Mouse (Mus musculus) cerebellum, adult 9-10 months (tissue): ENCODE data around the gene Camk1d.
"Not testable (repeated sequence)": the region's sequence is repeated elsewhere in the genome, so short reads cannot be mapped to it uniquely, and the experiment has no call there.

Source experiments
- DNase-seq: peaks from one replicate; pipeline ENCODE4 v3.0.0; 2022

Camk1d gene

DNA sequence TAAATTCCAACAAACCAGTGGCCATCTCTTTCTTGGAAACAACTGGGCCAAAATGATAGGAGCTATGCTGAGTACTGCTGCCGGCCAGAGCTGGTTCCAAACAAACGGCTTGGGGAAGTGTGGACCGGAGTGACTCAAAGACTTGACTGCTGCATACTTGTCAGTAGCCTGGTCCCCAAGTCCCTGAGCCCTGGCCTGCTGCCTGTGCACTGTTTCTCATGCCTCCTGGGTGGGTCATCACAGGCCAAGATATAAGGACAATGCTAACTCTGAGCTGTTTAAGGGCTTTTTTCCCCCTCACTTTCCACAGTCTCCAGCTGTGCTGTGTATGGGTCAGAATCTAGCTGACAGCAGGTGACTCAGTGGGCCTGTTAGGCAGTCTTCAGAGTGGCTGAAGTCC, 409.2 kb downstream of the Camk1d start:
- no peak for DNase-seq

DNA sequence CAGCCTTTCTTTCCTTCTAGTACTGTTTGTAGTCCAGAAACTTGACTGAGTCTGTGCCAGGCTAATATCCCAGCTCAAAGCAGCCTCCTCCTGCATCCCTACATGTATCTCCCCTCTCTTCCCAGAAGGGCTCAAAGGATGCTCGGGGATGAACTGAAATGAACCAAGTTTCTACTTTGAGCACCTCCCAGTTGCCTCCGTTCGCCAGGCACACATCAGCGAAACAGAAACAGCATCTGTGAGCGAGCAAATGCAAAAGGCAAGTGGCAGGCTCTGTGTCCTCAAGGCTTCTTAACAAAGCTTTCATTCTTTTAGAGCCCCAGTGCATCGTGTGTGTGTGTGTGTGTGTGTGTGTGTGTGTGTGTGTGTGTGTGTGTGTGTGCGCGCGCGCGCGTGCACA, 409.9 kb downstream of the Camk1d start:
- DNase-seq: no peak

DNA sequence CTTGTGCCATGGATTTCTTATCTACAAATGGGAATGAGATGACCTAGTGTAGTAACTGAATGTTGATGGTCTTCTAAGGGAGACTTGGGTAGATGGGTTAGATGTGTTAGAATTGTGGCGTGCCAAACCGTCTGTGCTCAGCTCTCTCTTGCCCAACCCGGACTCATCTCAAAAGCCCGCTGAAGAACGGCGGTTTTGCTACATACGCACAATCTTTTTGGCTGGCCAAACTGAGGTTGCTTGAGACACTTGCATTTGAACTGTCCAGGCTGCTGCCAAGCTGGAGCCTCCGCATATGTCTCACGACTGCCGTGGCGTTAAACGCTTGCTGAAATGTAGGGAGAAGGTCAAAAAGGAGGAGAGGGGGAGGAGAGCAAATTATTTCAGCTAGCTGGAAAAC, 413.0 kb downstream of the Camk1d start:
- no peak for DNase-seq

DNA sequence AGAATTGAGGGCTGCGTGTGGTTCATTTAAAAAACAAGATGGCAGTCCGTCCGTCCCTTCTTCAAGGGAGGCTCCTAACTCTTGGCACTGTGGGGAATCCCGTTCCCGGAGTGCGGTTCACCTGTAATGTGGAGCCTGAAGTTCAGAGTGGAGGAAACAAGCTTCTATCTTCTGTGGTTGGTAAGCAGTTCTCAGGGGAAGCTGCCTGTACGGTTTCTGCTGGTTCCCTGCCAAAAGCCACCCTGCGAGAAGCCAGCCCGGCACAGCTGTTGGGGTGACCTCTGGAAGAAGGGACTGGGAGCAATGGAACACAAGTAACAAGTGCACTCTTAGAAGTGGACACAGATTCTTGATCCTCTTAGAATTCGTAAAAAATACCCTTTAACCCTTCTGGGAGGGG, 416.2 kb downstream of the Camk1d start:
- DNase-seq: no peak

DNA sequence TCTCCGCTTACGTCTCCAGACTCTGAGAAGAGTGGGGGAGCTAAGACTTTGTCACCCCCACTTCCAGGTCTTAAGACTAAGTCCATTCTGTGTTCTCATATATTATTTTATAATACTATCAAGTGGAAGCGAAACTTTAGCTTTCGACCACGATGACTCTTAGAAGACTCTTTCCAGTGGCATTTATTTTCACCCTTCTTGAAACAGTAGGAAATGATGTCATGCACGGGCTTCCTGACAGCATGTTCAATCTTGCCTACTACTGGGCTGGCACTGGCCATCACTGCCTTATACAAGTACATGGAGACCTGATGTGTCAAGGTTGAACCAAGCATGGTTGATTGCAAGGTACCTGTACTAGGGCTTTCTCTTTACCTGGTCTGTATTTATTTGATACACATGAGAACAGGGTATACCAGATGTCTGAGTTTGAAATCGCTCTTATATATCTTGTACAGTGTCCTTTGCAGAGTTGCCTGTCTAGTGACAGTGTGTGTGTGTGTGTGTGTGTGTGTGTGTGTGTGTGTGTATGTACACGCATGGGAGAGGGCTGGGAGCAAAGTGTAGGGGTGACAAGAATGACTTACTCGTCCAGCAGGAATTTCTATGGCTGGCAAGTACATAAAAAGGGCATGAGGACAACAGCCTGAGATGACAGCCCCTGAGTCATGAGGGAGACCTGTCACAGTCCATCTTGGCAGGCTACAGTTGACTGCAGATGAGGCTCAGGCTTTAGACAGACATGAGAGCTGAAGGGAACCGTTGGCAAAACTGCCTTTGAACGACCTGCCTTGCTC, 417.4 kb downstream of the Camk1d start:
- no peak for DNase-seq

DNA sequence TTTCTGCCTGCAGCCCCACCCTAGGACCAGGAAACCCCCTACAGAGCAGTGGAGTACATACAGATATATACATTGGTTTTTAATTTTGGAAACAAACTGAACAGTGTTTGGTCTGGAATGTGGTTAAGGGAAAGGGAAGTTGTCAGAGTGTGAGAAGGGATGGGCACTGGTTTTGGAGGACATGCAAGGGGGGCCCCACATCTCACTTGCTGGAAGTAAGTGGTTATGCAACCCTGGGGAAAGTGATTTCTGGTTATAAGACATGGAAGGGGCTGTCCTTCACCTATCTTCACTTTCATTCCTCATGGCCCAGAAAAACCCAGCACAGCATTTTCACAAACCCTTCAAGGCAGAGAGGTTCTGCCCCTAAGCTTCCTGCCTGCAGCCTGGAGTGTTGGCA, 419.2 kb downstream of the Camk1d start:
- DNase-seq: no peak

DNA sequence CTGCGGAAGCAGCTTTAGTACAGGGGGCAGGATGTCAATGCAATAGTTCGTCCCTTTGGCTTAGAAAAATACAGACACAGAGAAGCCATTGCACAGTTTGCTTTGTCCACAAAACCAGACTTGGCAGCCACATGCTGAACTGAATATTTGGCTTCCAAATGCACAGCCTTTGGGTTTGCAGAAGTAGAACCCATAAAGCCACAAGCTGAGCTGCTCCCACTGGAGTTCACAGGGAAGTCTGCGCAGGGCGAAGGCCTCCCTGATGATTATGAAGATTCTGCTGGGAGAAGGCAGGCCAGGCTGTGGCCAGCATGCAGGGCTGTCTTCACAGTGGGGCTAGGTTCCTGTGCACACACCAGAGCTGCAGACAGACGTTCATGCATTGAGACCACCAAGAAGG, 419.9 kb downstream of the Camk1d start:
- no peak for DNase-seq

DNA sequence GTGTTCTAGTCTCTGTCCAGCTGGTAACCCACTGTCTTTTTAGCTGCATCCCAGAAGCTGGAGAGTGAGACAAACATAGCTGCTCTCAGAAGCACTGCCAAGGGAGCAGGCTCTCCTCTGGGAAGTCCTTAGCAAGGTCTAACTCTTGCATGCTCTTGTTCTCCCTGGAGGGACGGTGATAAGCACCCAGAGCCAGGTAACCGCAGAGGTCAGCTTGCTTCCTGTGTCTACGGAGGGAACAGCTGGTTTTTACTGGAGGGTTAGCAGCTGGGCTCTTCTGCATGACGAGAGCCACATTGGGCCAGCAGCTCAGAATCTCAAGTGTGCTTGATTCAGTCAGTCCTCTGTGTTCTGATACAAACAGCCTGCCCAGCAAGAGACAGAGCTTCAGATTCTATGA, 425.7 kb downstream of the Camk1d start:
- DNase-seq: no peak

DNA sequence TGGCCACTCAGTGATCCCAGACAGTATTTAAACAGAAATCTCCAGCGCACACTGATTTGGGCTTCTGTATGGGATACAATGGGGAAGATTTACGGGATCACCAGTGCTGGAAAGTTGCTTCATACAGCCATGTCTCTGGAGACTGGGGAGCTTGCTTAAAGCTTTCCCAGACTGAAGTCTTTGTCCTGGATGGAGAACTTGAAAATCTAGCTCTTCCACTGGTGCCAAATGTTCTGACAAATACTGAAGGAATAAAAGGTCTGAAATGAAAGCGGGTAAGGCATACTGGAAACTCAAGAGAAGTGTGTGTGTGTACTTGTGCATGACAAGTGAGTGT, 427.3 kb downstream of the Camk1d start:
- DNase-seq: no peak

DNA sequence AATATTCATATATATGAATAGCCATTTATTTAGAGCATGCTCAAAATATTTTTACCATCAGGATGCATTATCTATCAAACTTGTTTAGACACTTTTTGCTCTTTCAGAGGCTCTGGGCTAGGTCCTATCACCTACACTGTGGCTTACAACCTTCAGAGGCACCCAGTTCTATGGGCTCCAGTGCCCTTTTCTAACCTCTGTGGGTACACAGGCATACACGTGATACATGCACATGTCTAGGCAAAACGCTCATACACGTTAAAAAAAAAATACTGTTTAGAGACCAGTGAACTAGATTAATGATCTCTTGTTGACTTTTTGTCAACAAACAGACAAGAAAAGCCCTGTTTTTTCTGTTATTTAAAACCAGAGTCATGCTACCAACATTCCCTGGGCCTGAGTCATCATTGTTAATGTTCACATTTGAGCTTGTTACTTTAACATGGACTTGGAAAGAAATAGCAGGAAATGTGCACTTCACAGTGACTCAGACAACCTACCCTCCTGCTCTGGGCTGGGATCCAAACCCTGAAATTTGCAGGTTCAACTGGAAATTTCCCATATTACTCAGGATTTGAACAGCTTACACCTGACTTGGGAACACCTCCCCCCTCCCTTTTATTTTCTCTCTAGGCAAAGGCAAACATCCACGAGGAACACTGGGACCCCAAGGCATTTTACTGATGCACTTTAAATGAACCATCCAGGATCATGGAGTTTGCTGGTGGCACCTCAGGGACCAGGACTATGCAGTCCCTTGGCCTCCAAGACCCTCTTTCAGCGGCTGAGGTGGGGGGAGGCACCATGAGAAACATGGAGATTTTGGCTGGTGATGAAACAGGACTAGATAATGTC, 427.9 kb downstream of the Camk1d start:
- no peak for DNase-seq

DNA sequence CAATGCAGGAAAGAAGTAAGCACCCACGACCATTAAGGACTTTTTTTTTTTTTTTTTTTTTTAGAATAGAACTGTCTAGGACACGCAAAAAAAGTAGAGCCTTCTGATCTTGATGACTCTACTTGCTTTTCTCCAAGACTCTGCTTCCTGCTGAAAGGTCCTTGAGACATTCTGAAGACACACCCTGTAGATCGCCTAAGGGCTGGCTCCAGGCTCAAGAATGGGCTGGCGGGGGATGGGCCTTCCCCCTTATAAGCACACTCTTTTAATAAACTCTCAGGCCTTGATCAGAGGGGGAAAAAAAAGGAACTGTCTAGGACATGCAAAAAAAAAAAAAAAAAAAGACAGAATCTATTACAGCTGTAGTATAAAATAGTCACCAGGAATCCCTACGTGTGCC, 430.0 kb downstream of the Camk1d start:
- no peak for DNase-seq

DNA sequence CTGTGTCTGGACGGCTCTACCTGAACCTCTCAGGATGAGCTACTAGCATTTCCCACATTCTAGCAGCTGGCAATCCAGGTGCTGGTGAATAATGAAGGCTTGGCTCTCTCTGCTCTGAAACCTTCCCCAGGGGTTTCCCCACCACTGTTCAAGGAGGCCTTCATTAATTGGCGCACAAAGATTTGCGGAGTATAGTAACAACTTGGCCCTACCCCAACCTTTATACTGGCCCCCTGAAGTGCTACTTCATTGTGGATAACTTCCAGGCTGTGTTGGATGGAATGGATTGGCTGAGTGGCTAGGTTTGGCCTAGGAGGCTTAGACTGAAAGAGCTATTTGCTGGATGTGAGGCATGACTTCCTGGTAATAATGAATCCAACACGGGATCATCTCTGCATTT, 431.7 kb downstream of the Camk1d start:
- no peak for DNase-seq

DNA sequence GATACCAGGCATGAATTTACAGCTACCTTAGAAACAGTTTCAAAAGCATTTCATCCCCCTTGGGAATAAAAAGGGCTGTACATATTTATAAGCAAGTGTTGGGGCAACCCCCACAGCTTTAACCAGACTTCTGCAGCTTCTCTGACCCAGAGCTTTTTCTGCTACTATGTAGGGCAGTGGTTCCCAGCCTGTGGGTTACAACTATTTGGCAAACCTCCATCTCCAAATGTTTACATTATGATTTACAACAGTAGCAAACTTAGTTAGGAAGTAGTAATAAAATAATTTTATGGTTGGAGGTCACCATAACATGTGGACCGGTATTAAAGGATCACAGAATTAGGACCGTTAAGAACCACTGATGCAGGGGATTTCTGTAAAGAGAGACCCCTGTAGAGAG, 446.3 kb downstream of the Camk1d start:
- DNase-seq: no peak

DNA sequence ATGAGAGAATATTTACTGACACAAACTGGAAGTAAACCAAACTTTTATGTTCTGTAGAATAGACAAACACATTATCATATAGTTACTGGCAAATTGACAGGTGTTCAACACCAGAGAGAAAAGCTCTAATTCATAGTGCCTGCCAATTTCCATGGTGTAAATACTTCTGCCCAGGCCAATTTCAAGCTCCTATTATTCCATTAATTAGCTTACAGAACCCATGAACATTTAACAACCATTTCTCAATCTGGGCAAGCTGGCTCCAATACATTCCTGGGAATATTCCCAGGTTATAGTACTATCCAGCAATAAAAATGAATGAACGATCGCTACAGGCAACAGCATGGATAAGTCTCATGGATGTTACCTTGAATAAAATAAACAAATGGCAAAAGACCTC, 452.0 kb downstream of the Camk1d start:
- DNase-seq: no peak

DNA sequence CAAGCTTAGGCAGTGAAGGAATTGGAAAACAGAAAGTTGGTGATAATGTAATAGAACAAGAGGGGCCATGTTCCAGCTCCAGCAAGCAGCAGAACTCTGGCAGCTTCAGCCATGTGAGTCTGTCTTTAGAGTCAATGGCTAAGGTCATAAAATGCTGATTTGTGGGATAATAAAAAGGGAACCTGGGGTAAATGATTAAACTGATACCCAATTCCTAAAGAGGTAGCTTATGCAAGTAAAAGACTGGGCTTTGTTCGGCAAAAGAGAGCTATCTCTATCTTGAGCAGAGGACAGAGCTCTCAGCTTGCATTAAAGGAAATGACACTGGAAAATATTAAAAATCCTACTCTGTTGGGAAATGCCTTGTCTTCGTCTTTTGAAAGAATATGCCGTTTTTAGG, 456.1 kb downstream of the Camk1d start:
- no peak for DNase-seq

DNA sequence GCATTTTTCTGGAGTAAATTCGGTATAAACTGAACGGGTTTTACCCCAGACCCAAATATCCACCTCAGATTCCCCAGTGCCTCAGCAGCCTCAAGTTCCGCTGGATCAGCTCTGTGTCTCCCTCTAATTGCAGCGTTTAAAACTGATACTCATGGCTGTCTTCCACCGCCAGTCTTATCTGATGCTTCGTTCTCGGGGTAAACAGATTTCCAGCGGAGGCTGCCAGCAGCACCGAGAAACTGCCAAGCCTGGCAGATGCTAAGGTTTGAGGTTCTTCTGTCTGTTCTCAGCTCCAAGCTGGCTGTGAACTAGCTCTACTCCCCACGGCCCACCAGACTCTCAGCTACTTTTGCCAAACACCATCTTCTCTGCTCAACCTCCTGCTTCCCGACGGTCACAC, 464.3 kb downstream of the Camk1d start:
- DNase-seq: peak; percentile 48

DNA sequence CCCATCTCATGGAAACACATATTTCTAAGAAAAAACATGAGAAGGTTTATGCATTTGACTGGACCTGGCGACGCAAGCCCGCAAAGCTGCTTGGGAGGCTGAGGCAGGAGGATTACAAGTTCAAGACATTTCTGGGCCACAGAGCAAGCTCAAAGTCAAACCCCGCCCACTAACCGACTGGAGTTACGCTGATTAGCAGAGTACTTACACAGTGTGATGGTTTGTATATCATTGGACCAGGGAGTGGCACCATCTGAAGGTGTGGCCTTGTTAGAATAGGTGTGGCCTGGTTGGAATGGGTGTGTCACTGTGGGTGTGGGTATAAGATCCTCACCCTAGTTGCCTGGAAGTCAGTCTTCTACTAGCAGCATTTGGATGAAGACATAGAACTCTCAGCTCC, 465.1 kb downstream of the Camk1d start:
- not testable (repeated sequence) for DNase-seq
